Mouse (Mus musculus): ENCODE data around the gene Apoa2. TPM values are rescaled to one million over a fixed set of nuclear protein-coding genes. Genes with fewer than 3 reads are reported as not detected.

Gene Apoa2
- total RNA-seq, 2 experiments from 2014 or later, result 1,052 to 2,650 TPM

DNA sequence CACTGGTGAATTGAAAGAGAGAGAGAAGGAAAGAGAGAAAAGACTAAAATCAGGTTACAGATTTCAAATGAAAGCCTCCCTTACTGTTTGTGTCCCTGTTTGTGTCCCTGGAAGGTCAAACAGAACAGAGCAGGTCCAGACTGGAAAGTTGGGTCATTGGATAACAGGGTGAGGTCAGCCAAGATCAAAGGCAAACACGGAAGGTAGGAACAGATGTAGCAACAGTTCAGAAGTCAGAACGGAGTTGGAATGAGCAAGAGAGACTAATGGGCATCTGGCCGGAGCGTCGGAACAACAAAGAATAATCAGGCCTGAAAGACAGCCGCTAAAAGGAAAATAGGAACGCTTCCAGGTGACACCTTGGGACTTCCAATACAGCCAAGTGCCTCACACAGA, 20.6 kb upstream of the Apoa2 start:
- DNase-seq, result no peak

DNA sequence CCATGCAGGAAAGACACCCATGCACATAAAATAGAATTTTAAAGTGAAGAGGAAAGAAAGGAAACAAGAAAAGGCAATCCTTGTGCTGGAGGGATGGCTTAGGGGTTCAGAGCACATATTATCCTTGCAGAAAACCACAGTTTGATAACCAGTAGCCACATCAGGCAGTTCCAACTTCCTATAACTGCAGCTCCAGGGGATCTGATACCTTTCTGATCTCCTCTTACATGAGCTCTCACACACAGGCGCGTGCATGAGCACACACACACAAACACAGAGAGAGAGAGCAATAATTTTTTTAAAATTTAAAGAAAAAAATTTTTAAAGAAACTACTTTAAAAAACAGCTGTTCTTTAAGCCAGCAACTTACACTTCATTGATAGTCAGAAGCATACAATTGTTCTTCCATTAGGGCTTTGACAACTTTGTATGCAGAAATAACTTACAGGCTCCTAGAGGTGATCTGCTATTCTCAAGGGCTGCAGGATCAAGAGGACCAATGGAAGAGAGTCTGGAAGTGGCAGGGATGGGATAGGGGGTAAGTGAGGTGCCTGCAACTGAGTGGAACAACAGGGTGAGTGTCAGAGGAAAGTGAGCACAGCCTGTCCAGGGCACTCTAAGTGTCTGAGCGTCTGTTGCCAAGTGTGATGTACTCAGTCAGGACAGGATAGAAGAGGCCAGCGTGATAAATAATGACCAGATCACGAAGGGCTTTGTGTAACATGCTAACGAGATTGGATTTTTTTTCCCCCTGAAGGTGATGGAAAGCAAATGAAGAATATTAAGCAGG, 19.0 kb upstream of the Apoa2 start:
- no peak for DNase-seq

DNA sequence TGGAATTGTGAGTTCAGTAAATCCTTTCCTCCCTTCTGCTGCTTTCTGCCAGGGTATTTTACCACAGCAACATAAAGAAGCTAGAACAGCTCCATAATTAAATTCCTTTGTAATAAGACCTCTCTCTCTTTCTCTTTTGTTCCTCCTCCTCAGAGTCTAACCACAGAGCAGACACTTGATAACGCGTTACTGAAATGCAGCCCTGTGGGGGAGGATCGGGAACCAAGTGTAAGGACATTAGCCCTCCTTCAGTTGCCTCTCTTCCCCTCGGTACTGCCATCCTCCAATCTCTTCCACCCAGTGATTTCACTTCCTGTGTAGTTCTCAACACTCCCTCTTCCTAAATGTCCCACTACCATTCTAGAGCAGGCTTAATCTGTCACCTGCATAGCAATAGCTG, 15.4 kb upstream of the Apoa2 start:
- no peak for DNase-seq

DNA sequence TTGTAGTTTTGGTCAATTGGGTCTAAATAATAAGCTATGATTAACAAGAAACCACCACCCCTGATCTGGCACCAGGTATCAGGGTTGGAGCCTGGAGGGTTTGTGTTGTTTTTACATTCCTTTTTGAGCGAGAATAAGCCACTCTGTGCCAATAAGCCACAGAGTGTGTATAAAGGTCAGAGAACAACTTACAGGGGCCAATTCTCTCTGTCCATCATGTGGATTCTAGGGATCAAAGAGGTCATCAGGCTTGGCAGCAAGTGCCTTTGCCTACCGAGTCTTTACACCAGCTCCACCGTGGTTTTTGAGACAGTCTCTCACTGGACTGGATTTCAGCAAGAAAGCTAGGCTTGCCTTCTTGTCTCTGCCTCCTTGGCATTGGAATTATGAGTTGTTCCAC, 12.0 kb upstream of the Apoa2 start:
- DNase-seq, result no peak

DNA sequence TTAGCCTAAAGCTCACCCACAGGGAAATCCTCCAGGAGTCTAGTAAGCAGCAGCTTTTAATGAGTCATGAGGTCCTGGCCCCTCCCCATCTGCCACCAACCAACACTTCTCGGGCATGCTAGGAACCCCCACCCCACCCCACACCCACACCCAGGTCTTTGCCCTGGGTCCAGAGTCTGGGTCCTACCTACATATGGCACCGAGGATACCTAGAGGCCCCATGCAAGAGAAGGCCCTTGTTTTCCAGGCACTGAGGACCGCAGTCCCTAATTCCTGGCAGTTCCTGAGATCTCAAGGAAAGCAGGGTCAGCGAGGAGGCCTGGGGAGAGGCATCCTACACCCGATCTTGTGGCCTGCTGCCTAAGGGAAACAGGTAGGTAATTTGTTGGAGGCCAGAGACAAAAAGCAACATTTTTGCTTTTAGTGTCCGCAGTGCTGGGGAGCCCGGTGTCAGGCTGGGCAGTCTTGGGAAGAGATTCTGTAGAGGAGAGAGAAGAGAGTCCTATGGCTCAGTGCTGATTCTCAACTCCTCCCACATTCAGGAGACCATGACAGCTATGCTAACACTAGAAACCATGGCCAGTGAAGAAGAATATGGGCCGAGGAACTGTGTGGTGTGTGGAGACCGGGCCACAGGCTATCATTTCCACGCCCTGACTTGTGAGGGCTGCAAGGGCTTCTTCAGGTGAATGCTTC, 10.9 kb upstream of the Apoa2 start, which contains the start of gene Nr1i3:
Gene Nr1i3, plus strand, starts transcription at position 170 of the 696 bp plus-strand sequence.
- DNase-seq, result no peak

DNA sequence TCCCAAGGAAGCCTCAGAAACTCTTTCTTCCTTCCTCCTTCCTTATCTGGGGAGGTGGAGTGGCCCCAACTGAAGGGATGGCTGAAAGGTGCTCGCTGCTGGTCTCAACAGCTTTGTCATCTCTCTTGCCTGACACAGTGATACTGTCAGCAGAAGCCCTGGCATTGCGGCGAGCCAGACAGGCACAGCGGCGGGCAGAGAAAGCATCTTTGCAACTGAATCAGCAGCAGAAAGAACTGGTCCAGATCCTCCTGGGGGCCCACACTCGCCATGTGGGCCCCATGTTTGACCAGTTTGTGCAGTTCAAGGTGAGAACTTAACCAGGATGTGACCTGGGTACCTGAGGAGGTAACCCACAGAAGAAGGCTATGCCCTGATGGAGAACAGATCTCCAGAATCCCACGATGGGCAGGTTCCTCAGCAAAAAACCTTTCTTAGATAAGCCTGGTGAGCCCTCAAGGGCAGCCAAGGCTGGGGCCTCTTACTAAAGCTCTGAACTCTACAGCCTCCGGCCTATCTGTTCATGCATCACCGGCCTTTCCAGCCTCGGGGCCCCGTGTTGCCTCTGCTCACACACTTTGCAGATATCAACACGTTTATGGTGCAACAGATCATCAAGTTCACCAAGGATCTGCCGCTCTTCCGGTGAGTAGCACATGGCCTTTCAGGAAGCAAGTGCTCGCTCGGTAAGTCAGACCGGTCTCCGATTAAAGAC, 8.5 kb upstream of the Apoa2 start:
- DNase-seq, result no peak

DNA sequence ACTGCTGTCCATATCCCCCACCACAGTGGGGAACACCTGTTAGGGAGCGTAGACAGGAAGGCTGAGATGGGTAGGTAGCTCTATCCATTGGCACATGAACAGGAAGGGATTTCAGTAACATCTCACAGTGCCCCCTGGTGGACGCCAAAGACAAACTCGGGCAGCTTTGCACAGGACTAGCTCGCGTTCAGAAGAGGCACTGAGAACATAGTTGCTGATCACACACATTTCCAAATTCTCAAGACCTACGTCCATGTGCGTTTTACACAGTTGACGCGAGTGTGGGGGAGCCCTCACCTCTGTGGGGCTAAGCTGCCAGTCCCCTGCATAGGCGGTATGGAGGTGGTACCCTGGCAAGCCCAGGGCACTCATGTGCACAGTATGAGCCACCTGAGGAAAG, 4.0 kb upstream of the Apoa2 start:
- DNase-seq, result peak; percentile 90

DNA sequence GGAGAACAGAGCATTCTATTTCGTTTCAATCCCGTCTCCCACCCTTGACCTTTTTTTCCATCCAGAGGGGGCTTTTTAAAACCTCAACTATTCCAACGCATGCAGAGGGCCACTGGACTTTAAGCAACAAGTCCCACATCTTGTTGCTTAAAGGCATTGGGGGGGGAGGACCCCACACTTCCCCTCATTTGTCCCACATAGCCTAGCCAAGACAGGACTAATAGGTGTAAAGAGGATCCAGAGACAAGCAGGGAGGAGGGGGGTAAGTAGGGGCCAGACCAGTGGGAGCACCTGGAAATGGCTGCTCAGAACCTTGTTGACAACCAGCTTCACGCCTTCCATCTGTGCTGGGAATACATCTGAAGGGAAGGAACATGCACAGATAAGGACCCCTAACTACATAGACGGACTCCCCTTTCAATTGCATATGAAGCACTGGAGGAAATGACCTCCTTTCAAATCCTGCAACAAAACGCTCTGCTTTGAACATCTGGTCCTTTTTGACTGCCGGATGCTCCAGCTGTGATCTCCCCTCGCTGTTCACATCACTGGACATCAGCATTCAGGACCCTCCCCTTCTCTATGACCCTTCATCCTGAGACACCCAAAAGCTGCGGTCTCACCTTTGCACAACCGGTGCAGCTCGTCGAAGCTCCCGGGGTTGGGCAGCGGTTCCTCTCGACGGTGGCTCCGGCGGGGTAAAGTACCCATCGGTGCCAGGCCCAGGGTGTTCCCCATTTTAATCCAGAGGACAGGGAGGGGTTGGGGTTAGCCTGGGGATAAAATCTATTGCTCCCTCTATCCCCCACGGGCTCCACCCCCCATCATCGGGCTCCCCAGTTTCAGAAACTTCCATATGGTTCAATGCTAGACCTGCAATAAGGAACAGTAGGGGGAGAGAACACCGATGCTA, 3.3 kb upstream of the Apoa2 start:
- peak; percentile 49 for DNase-seq

DNA sequence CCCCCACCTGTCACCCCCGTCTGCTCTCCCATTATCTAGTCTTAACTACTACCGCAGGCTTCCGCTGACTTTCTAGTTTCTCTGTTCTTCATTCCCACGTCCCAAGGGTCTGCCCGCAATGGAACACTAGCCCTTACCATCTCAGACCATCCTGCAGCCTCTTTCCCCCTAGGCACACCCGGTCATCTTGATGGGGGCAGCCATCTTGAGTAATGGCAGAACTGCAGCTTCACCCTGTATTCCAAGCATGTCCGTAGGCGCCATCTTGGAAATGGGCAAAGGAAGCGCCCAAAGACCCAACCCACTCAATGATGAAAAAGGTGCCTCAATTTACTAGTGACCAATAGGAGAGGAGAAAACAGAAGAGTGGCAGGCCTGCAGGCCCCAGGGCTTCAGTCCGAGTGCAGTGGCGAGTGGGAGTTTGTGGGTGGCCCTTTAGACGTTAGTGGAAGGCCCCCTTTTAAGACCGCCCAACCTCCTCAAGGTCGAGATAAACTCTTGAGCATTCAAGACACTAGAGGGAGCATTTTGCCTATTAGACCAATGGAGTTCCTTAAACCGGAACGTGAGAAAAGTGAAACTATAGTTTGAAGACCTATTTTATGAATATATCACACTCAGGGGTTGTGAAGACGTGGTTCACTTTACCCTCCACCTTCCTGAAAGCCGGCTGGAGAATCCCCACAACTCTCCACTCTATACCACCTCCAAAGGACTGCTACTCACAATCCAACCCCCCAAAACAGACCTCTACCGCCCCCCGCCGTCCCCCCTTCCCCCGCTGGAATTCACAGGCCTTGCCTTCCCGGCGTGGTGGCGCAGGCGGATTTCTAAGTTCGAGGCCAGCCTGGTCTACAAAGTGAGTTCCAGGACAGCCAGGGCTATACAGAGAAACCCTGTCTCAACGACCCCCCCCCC, 2.4 kb upstream of the Apoa2 start, which contains the start of gene Tomm40l:
Gene Tomm40l, minus strand, starts transcription at position 277 of the 918 bp plus-strand sequence.
- DNase-seq, result peak; percentile 90

DNA sequence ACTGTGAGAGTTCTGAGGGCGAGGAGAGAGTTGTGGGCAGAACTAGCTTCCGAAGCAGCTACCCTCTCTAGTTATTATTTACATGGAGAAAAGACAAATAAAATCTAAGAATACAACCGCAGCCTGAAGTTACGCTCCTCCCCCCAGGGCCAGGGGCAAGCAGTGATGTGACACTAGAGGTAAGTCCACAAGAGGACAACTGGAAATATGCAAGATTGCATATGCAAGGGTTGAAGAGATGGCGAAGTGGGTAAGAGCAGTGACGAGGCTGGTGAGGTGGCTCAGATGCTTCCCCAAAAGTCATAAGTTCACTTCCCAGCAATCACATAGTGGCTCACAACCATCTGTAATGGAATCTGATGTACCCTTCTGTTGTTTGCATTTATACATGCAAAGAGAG, 1.7 kb upstream of the Apoa2 start:
- DNase-seq, result no peak

DNA sequence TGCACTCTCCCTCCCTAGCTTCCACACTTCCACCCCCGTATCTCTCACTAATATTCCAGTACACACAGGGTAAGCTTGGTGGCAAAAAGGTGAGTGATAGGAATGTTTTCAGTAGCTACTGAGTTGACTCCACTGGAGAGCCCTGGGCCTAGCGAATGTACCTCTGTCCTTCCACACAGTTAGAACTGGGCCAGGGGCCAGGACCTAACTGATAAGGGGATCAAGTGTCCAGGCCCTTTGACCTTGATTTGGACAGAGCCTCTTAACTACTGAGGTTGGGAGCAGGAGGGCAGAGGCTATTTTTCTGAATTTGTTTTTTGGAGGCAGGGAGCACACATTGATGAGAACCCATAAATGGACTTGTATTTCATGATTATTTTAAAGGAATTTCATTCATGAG, 1.1 kb upstream of the Apoa2 start:
- peak; percentile 82 for DNase-seq

DNA sequence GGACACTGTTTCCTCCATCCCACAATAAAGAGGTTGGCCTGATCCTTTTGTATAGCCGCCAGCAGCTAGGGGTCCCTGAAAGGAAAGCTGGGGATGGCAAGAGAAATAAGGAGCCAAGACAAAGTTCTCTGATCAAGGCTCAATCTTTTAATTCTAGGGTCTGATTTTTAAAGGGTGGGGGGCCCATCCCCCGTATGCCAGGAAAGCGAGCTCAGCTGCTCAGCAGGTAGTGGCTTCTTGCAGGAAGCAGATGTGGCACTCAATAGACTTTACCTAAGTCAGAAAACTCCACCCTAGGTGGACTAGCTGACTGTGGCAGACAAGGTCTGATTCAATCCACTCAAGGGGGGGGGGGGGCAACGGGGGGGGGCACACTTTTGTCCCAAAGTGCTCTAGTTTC, 1.9 kb downstream of the Apoa2 start:
- DNase-seq, result no peak

DNA sequence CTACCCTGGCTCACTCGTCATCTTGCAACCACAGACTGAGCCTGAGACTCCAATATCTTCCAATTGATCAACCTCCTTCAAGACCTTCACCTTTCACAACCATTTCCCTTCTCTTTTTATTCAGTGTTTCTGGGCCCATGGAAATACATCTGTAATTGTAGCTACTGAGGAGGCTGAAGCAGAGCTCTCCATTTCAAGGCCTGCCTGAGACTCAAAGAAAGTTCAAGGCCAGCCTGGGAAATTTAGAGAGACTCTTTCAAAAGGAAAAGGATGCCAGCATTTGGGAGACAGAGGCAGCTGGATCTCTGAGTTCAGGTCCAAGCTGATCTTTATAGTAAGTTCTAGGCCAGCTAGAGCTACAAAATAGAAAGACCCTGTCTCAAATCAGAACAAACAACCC, 3.0 kb downstream of the Apoa2 start:
- no peak for DNase-seq

DNA sequence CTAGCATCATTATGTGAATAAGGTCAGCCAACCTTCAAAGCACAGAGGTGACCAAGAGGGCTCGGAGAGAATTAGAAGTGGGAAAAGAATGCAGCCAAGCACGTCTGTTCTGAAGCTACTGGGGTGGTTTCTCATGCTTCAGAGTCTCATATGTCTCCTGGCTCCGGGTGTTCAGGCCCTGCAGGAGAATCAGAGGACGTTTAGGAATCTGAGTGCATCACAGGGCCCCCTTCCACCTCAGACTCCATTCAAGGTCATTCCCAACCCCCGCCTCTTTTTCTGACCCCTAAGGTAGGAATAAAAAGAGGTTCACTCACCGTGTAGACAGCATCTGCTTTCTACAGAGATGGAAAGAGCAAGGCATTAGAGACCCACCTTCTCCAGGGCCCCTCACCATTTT, 4.9 kb downstream of the Apoa2 start:
- DNase-seq, result no peak

DNA sequence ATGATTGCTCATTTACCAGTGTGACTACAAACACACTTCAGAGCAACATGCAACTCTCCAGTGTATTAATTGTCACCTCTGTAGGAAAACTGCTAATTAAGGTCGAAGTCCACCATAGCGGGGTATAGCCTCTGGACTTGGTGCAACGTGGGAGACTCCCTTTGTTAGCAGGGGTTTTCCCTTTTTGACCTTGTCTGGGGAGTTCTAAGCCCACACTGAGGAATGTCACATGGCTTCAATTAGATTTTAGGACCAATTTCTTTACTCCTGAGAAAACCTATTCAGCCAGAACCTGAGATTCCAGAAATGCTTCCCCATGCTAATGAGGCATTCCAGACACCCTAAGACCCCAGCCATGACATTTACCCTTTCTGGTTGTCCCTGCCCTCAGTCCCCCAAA, 5.4 kb downstream of the Apoa2 start:
- no peak for DNase-seq

DNA sequence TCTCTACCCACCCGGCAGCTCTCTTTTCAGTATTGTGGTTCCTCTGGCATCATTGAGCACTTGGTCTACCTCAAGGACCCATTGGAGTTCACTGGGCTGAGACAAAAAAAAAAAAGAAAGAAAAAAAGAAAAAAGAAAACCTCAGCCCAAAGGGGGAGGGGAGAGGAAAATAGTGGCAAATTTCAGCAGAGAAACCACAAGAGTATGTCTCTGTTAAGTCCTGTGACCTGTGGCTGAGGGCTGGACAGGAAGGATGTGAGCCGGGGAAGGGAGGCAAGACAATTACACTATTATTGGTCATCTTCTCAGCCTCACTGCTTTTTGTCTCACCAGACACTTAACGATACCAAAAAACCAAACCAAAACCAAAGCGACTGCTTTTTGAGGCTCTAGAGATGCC, 7.0 kb downstream of the Apoa2 start:
- DNase-seq, result no peak

DNA sequence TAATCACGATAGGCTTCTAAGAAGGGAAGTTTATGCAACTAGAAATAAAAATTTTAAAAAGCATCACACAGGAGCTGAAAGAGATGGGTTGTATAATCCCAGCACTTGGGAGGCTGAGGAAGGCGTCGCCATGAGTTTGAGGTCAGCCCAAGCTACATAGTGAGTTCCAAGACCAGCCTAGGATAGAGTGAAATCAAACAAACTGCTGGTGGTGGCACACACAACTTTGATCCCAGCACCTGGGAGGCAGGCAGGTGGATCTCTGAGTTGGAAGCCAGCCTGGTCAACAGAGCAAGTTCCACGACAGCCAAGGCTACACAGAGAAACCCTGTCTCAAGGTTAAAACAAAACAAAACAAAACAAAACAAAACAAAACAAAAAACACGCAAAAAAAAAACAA, 7.5 kb downstream of the Apoa2 start:
- DNase-seq, result no peak

DNA sequence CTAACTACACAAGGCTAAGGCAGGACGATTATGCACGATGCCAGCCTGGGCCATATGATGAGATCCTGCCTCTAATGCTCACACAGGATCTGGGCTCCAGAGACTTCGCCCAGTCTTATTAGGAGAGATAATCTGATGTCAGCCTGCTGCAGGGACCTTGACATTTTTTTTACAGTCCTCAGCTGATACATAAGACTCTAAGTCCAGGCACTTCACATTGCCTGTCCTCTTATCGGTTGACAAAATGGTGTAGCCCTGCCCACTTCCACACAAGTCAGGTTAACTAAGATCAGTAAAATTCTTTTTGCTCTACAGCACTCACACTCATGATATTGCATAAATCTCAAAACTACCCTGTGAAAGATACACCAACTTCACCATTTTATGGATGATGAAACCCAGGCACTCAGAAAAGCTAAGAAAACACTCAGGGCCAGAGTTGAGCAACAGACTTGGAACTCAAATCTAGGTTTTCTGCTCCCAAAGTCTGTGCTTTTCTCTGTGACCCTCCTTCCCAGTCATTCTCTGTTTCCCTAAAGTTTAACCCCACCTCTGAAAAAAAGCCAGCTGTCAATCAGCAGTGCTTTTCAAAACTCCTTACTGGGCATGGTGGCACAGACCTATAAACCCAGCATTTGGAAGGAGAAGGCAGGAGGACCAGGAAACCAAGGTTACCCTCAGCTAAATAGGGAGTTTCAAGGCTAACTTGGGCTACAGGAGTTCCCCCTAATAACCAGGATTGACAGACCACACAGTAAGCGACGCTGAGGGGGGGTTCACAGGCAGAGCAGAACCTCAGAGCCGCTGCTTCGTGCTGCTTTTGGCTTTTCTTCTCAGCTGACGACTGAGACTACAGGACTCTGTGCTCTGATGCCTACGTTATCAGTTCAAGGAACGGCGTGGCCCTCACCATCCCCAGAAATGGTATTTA, 8.2 kb downstream of the Apoa2 start:
- peak; percentile 42 for DNase-seq

DNA sequence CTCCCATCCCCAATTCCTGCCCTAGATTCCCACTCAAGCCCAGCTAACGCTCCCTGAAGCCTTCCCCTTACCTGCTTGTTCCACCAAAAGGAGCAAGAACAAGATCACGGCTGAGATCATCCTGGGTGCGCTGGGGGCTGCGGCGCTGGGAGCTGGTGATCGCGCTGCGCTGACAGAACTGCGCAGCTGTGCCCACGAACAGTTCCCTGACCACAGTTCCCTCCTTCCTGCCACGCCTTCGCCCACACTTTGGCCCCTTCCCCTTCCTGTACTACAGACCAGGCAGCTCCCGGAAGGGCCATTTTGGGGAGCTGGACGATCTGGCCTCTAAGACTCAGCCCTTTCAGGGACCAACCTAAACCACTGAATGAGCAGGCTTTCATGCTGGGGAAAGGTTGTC, 9.3 kb downstream of the Apoa2 start, which contains the start of gene Fcer1g:
Gene Fcer1g, minus strand, starts transcription at position 240 of the 400 bp plus-strand sequence.
- DNase-seq, result no peak

DNA sequence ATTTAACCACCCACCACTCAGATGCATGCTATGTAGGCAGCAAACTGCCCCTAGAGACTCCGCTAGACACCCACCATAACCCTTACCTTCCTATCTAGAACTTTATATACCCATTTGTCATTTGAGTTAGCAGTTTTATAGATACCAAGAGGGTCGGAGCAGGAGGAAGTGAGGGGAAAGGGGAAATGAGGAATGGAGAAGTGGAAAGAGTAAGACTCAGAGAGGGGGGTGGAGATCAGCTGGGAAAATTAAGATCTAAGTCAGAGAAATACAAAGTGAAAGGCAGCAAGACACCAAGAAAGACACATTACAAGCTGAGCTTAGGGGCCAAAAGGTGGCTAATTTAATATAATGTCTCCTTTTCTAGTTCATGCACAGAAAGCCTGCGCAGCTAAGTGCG, 9.7 kb downstream of the Apoa2 start:
- no peak for DNase-seq

Measured in adrenal gland, postnatal 10 days (tissue).